Mouse (Mus musculus) midbrain, embryonic 14.5 days (tissue): Measurements from ENCODE around the gene Sec14l1. TPM values are rescaled to one million over a fixed set of nuclear protein-coding genes. Genes with fewer than 3 reads are reported as not detected.

Source experiments
- ATAC-seq: fragments of 200-750 bp; cut with Nextera tagmentation; 2 replicates; pipeline ENCODE4 v1.8.0; 2017; ENCODE audit warnings: moderate number of reproducible peaks, moderate library complexity; ENCODE audit not compliant: low FRiP score, low TSS enrichment
- DNase-seq: peaks from one replicate; pipeline ENCODE4 v3.0.0-alpha.2; 2015
- H3K27ac ChIP-seq: fragments of 300-500 bp; sonication (generic); replicated peaks from 2 replicates; pipeline ENCODE4 v1.5.1; 2014; ENCODE audit warnings: mild to moderate bottlenecking, low read depth, low read length, moderate library complexity
- H3K27me3 ChIP-seq: fragments of 300-500 bp; sonication (generic); 2 replicates; pipeline ENCODE4 v1.6.1; 2014; ENCODE audit warnings: low read length, control low read depth, mixed read lengths; ENCODE audit not compliant: control insufficient read depth, insufficient read depth
- H3K36me3 ChIP-seq: fragments of 300-500 bp; sonication (generic); 2 replicates; pipeline ENCODE4 v1.6.1; 2014; ENCODE audit warnings: low read length, control low read depth; ENCODE audit not compliant: control insufficient read depth, insufficient read depth
- H3K4me1 ChIP-seq: fragments of 300-500 bp; sonication (generic); 2 replicates; pipeline ENCODE4 v1.6.1; 2014; ENCODE audit warnings: mild to moderate bottlenecking, antibody characterized with exemption, low read length, control low read depth; ENCODE audit not compliant: control insufficient read depth, insufficient read depth
- H3K4me2 ChIP-seq: fragments of 300-500 bp; sonication (generic); 2 replicates; pipeline ENCODE4 v1.6.1; 2014; ENCODE audit warnings: mild to moderate bottlenecking, low read length, moderate library complexity
- H3K4me3 ChIP-seq: fragments of 300-500 bp; sonication (generic); replicated peaks from 2 replicates; pipeline ENCODE4 v1.5.1; 2014; ENCODE audit warnings: low read depth, low read length
- H3K9ac ChIP-seq: fragments of 300-500 bp; sonication (generic); replicated peaks from 2 replicates; pipeline ENCODE4 v1.6.1; 2014; ENCODE audit warnings: mild to moderate bottlenecking, low read length, moderate library complexity
- H3K9me3 ChIP-seq: fragments of 300-500 bp; sonication (generic); 2 replicates; pipeline ENCODE4 v1.6.1; 2016; ENCODE audit warnings: low read length, control low read depth, mixed read lengths; ENCODE audit not compliant: control insufficient read depth
- WGBS: fragments of 180-500 bp; shearing (Covaris S2); extraction: QIAGEN DNeasy Blood & Tissue Kit; methylation state at CpG from one replicate; pipeline ENCODE4 v1.1.7; 2014; 5-methylcytosine and 5-hydroxymethylcytosine counted together
- polyA plus RNA-seq: library from polyadenylated mRNA; unstranded; fragments of >200 nt; fragmentation: Nextera tagmentation; extraction: Ambion mirVana; gene quantifications from 2 replicates; pipeline ENCODE4 v1.2.1, GENCODE M21; 2014

Gene Sec14l1
- polyA plus RNA-seq, 1 experiment from 2014 or later = 48.7 TPM

GRCm38 (mm10) chr11:117148893-117149685, 34.1 kb downstream of the Sec14l1 start:
- no peaks in the 10 kb centered on the region for H3K27me3 ChIP-seq
- no peak overlapping the region for H3K4me3 ChIP-seq
- peaks cover 90% of the 10 kb centered on the region for H3K36me3 ChIP-seq
- H3K9me3 ChIP-seq = no peaks in the 10 kb centered on the region
- WGBS = 80% methylated on average over 18 of the region's 18 CpGs
- DNase-seq (no peak), ATAC-seq (no peak)
- H3K4me1 ChIP-seq = no peaks in the 10 kb centered on the region
- H3K9ac ChIP-seq = no peak overlapping the region
- no peak overlapping the region for H3K27ac ChIP-seq
- H3K4me2 ChIP-seq = no peak overlapping the region

- Histone ChIP-seq H3K9me3 (no peaks in the 10 kb centered on the region), H3K36me3 (peaks cover 90% of the 10 kb centered on the region), H3K4me3 (no peak overlapping the region), H3K9ac (no peak overlapping the region), H3K27me3 (no peaks in the 10 kb centered on the region), H3K4me1 (no peaks in the 10 kb centered on the region), H3K4me2 (no peak overlapping the region), H3K27ac (no peak overlapping the region)
- ATAC-seq (no peak), DNase-seq (no peak)
- 72% methylated on average over 9 of the region's 9 CpGs for WGBS
Measured at GRCm38 (mm10) chr11:117150467-117150966, 35.5 kb downstream of the Sec14l1 start.

- no peak overlapping the region for H3K27ac ChIP-seq
- H3K27me3 ChIP-seq = no peaks in the 10 kb centered on the region
- no peaks in the 10 kb centered on the region for H3K9me3 ChIP-seq
- 90% methylated on average over 7 of the region's 7 CpGs for WGBS
- DNase-seq = no peak
- no peak overlapping the region for H3K4me3 ChIP-seq
- no peaks in the 10 kb centered on the region for H3K4me1 ChIP-seq
- no peak overlapping the region for H3K9ac ChIP-seq
- no peak overlapping the region for H3K4me2 ChIP-seq
- peaks cover 89% of the 10 kb centered on the region for H3K36me3 ChIP-seq
- no peak for ATAC-seq
Measured at GRCm38 (mm10) chr11:117151461-117151860, 36.5 kb downstream of the Sec14l1 start.

DNA sequence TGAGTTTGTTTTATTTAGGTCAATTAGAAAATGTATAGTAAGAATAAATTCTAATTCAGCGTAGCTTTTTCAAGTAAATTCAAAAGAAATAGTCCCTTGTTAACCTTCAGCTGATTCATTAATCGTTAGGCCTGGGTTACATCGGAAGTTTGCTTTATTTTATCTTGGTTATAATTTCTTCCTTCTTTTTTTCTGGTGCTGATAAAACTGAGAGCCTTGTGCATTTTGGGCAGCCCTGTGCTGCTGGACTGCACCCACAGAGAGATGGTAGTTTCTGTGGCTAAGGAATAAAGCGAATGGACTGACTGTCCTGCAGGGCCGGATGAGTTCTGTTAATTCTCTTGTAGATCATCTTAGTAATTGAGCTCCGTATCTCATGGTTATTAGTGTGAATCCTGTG, 37.6 kb downstream of the Sec14l1 start:
- no peak for DNase-seq
- ATAC-seq = no peak
- no peaks in the 10 kb centered on the region for H3K27me3 ChIP-seq
- H3K4me1 ChIP-seq = no peaks in the 10 kb centered on the region
- H3K4me2 ChIP-seq = no peak overlapping the region
- H3K36me3 ChIP-seq = peaks cover 88% of the 10 kb centered on the region
- no peak overlapping the region for H3K9ac ChIP-seq
- no peaks in the 10 kb centered on the region for H3K9me3 ChIP-seq
- no peak overlapping the region for H3K4me3 ChIP-seq
- 92% methylated on average over 6 of the region's 6 CpGs for WGBS
- H3K27ac ChIP-seq = no peak overlapping the region

DNA sequence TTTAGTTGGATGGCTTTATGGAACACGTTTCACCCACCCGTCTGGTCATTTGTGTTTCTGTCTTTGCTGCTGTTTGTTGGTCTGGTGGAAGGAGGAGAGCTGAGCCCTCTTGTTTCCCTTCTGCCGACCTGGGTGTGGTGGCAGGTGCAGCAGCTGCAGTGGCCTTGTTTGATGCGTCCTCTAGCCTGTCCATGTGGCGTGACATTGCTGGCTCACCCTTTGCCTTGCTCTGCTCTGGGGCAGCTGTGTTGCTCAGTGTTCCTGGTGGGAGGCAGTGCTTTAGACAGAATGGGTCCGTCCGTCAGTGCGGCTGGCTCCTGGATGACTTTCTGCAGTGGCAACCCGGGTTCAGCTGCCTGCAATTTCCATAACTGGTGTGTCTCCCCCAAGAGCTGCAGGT, 38.6 kb downstream of the Sec14l1 start:
- no peak for DNase-seq
- Histone ChIP-seq H3K4me2 (no peak overlapping the region), H3K4me3 (no peak overlapping the region), H3K27ac (no peak overlapping the region), H3K9me3 (no peaks in the 10 kb centered on the region), H3K9ac (no peak overlapping the region), H3K4me1 (no peaks in the 10 kb centered on the region), H3K36me3 (peaks cover 86% of the 10 kb centered on the region), H3K27me3 (no peaks in the 10 kb centered on the region)
- no peak for ATAC-seq
- WGBS = 79% methylated on average over 9 of the region's 9 CpGs

DNA sequence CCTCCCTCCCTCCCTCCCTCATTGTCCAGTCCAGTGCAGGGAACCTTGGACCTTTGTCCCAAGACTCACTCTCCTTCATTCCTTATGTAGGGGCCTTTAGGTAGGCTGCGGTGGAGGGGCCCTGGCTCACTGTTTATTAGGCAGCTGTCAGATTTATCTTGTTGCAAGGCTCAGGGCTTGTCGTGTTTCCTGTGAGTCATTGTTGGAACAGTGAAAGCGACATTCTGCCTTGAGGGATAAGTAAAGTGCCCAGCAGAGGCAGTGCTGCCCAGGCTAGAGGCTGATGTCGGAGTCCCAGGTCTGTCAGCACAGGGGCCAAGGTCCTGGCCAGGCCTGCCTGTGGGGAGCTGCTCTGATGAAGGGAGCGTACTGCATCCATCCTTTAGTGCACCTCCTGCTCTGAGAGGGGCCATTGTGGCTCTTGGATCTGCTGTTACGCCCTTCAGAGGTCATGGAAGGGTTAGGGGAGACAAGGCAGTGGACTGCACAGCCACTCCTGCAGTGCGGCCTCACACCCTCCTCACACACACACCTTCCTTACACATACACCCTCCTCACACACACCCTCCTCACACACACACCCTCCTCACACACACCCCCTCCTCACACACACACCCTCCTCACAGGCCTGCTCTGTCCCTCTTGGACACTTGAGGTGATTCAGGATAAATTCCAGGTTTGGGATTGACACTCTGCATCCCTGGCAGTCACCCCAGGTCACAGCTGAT, 39.3 kb downstream of the Sec14l1 start:
- Histone ChIP-seq H3K9me3 (no peaks in the 10 kb centered on the region), H3K36me3 (peaks cover 86% of the 10 kb centered on the region), H3K27me3 (no peaks in the 10 kb centered on the region), H3K4me1 (no peaks in the 10 kb centered on the region), H3K27ac (no peak overlapping the region), H3K9ac (no peak overlapping the region), H3K4me2 (no peak overlapping the region), H3K4me3 (no peak overlapping the region)
- no peak for DNase-seq
- WGBS = 65% methylated on average over 7 of the region's 7 CpGs
- no peak for ATAC-seq

GRCm38 (mm10) chr11:117156725-117157124, 41.8 kb downstream of the Sec14l1 start:
- 7% methylated on average over 15 of the region's 15 CpGs for WGBS
- ATAC-seq = no peak
- no peak overlapping the region for H3K9ac ChIP-seq
- no peaks in the 10 kb centered on the region for H3K9me3 ChIP-seq
- no peak overlapping the region for H3K27ac ChIP-seq
- H3K4me2 ChIP-seq = no peak overlapping the region
- H3K4me1 ChIP-seq = no peaks in the 10 kb centered on the region
- H3K27me3 ChIP-seq = no peaks in the 10 kb centered on the region
- H3K4me3 ChIP-seq = no peak overlapping the region
- H3K36me3 ChIP-seq = peaks cover 72% of the 10 kb centered on the region
- peak; percentile 72 for DNase-seq

DNA sequence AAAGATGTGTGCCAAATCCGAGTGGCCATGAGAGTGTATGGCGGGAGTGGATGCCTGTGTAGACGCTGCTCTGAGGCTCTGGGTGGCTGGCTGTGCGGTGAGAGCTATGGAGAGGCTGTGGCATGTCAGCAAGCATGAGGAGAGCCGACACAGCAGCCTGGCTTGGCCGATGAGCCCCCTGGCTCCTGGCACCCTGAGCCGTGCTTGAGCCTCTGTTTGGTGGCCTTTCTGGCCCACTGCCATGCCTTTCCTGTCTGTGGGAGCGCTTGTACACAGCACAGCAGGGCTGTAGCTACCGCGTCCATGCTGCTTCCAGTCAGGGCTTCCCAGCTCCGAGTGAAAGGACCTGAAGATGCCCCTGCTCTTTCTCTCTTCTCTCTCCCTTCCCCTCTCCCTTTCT, 43.4 kb downstream of the Sec14l1 start:
- DNase-seq (peak; percentile 41), ATAC-seq (no peak)
- Histone ChIP-seq H3K4me3 (no peak overlapping the region), H3K9me3 (no peaks in the 10 kb centered on the region), H3K27me3 (no peaks in the 10 kb centered on the region), H3K27ac (no peak overlapping the region), H3K4me1 (no peaks in the 10 kb centered on the region), H3K4me2 (no peak overlapping the region), H3K36me3 (peaks cover 62% of the 10 kb centered on the region), H3K9ac (no peak overlapping the region)
- 73% methylated on average over 11 of the region's 11 CpGs for WGBS
